Mouse (Mus musculus): ENCODE results near the gene Cavin1. TPM values are rescaled to one million over a fixed set of nuclear protein-coding genes. Genes with fewer than 3 reads are reported as not detected.
A peak's percentile ranks its signal among the peaks of the same experiment; 100 is the strongest.
"Not testable (repeated sequence)": the region's sequence is repeated elsewhere in the genome, so short reads cannot be mapped to it uniquely, and the experiment has no call there.

Cavin1 gene
- 100 to 1,000 TPM; 226 to 256 TPM for total RNA-seq (2021)
- long read RNA-seq, experiment 1, transcript Cavin1-201 (2 exons, 3,491 nt), result minor isoform, 24 of 93 reads
- long read RNA-seq, experiment 1, transcript Cavin1-202 (2 exons, 658 nt), result major isoform, 25 of 93 reads
- long read RNA-seq, experiment 1, partial matches to known transcripts, result 0 of 93 reads
- long read RNA-seq, experiment 1, other reads (novel, unspliced or antisense), result 44 of 93 reads
- long read RNA-seq, experiment 2, transcript Cavin1-202 (2 exons, 658 nt), result minor isoform, 24 of 91 reads
- long read RNA-seq, experiment 2, transcript Cavin1-201 (2 exons, 3,491 nt), result major isoform, 32 of 91 reads
- long read RNA-seq, experiment 2, partial matches to known transcripts, result 0 of 91 reads
- long read RNA-seq, experiment 2, other reads (novel, unspliced or antisense), result 35 of 91 reads

- DNase-seq, result peak; percentile 100
- intact Hi-C loops (cut with DNase I; ENCODE audit: low total_unique reads), result no loop called here
Measured at GRCm38 (mm10) chr11:100970557-100970937, at the start of gene Cavin1. Gene Cavin1, minus strand, starts transcription at chr11:100970887.

GRCm38 (mm10) chr11:101011641-101012040 lies 41.0 kb upstream of the Cavin1 start:
- intact Hi-C loops (cut with DNase I; ENCODE audit: low total_unique reads), result no loop called here
- no peak for DNase-seq

GRCm38 (mm10) chr11:101009888-101010784 lies 39.4 kb upstream of the Cavin1 start:
- DNase-seq, result no peak
- intact Hi-C loops (cut with DNase I; ENCODE audit: low total_unique reads), result no loop called here

- peak; percentile 98 for DNase-seq
- intact Hi-C loops (cut with DNase I; ENCODE audit: low total_unique reads), result no loop called here
Measured at GRCm38 (mm10) chr11:101009046-101009887, 38.6 kb upstream of the Cavin1 start, which contains the start of gene Atp6v0a1. Gene Atp6v0a1, plus strand, starts transcription at chr11:101009452.

DNA sequence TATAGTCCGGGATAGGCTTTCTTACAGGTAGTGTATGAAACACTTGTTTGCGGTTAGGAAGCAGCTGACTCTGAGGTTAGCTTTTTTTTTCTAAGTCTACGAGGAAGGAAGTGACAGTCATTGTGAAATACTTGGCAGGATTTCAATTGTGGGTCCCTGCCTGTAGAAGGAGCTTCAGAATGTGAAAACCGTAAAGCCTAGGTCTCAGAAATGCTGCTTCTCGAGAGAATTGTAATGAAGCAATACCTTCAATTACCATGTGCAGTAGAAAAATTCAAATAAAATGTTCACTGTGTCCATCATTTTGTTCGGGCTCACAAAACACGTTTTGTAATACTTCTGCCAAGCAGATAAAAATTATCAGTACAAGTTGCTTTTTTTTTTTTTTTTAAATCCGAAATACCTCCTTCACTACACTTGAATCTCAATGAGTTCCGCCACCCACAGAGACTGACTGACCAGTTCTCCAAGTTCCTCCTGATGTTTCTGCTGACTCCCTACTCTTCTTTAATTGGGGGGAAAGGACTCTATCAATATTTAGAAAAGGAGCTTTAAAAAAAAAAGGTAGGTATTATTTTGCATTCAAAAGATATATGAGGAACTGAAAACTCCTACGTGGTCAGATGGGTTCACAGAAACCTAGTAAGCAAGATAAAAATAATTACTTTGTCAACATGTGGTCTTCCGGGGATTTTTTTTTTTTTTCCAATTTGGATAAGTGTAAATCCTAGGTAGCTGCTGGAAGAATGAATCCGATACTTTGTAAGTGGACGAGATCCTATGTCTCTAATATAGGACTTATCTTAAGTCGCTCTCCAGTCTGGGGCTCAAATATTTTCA lies 37.7 kb upstream of the Cavin1 start:
- no peak for DNase-seq
- intact Hi-C loops (cut with DNase I; ENCODE audit: low total_unique reads), result no loop called here

GRCm38 (mm10) chr11:101003025-101003685 lies 32.5 kb upstream of the Cavin1 start:
- intact Hi-C loops (cut with DNase I; ENCODE audit: low total_unique reads), result no loop called here
- DNase-seq, result no peak

DNA sequence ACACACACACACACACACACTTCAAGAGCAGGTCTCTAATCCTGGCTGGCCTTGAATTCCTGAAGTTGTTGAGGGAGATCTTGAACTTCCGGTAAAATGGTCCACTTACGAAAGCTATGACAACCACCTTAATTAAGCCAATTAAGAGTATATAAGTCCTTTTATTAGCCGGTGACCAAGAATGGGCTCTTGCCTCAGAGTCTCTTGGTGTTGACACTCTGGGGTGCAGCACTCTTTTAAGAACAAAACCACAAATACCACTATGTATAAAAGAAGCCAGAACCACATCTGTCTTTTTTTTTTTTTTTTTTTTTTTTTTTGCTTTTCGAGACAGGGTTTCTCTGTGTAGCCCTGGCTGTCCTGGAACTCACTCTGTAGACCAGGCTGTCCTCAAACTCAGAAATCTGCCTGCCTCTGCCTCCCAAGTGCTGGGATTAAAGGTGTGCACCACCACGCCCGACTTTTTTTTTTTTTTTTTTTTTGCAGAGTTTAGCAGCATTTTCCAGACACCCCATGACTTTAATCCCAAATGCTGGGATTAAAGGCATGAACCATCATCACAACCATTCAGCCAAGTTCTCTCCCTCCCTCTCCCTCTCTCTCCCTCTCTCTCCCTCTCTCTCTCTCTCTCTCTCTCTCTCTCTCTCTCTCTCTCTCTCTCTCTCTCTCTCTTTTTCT lies 31.3 kb upstream of the Cavin1 start:
- intact Hi-C loops (cut with DNase I; ENCODE audit: low total_unique reads), result not testable (repeated sequence)

GRCm38 (mm10) chr11:100999254-100999653 lies 28.6 kb upstream of the Cavin1 start:
- DNase-seq, result no peak
- intact Hi-C loops (cut with DNase I; ENCODE audit: low total_unique reads), result no loop called here

More for the DNA sequence above, 31.3 kb upstream of the Cavin1 start:
- DNase-seq, result not testable (repeated sequence)

DNA sequence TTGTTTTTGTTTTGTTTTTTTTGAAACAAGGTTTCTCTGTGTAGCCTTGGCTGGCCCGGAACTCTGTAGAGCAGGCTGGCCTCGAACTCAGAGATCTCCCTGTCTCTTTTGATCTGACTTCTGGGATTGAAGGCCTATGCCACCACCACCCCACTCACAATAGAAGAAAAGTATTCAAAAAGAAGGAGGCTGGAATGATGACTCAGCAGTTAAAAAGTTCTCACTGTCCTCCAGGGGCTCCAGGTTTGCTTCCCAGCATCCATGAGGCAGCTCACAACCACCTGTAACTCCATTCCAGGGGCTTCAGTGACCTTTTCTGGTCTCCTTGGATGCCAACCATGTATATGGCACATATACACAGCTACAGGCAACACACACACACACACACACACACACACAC lies 28.1 kb upstream of the Cavin1 start:
- intact Hi-C loops (cut with DNase I; ENCODE audit: low total_unique reads), result no loop called here
- DNase-seq, result no peak

- DNase-seq, result no peak
- intact Hi-C loops (cut with DNase I; ENCODE audit: low total_unique reads), result no loop called here
Measured at GRCm38 (mm10) chr11:100996501-100996900, 25.8 kb upstream of the Cavin1 start.

GRCm38 (mm10) chr11:100994655-100995054 lies 24.0 kb upstream of the Cavin1 start:
- intact Hi-C loops (cut with DNase I; ENCODE audit: low total_unique reads), result no loop called here
- DNase-seq, result no peak

- intact Hi-C loops (cut with DNase I; ENCODE audit: low total_unique reads), result no loop called here
Measured at GRCm38 (mm10) chr11:100994233-100994632, 23.5 kb upstream of the Cavin1 start.

GRCm38 (mm10) chr11:100993437-100993836 lies 22.8 kb upstream of the Cavin1 start:
- no peak for DNase-seq
- intact Hi-C loops (cut with DNase I; ENCODE audit: low total_unique reads), result no loop called here

More at GRCm38 (mm10) chr11:100994233-100994632, 23.5 kb upstream of the Cavin1 start:
- no peak for DNase-seq

GRCm38 (mm10) chr11:100991027-100991534 lies 20.4 kb upstream of the Cavin1 start:
- intact Hi-C loops (cut with DNase I; ENCODE audit: low total_unique reads), result no loop called here
- no peak for DNase-seq

DNA sequence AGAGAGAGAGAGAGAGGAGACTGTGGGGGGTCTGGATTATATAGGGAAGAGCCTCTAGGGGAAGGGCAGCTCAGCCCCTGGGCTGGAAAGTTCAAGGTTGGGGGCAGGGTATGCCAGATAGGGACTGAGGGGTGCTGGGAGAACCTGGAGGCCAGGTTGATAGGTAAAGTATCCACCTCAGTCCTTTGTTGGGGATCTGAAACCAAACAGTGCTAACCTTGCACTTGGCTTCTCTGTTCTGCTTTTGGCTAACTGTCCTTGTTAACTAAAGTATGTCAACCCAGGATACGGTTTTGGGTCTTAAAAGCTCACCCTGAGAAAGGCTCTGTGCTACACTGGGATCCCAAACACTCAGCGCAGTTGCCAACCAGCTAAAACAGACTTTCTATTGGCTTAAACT lies 19.0 kb upstream of the Cavin1 start:
- DNase-seq, result no peak
- intact Hi-C loops (cut with DNase I; ENCODE audit: low total_unique reads), result loop anchor here (10.0 kb wide), 1 partner anchor 195 kb away; no protein-coding TSS in a partner anchor

GRCm38 (mm10) chr11:100988674-100989073 lies 18.0 kb upstream of the Cavin1 start:
- DNase-seq, result no peak
- intact Hi-C loops (cut with DNase I; ENCODE audit: low total_unique reads), result loop anchor here (10.0 kb wide), 1 partner anchor 196 kb away; no protein-coding TSS in a partner anchor

GRCm38 (mm10) chr11:100985607-100986006 lies 14.9 kb upstream of the Cavin1 start:
- DNase-seq, result no peak
- intact Hi-C loops (cut with DNase I; ENCODE audit: low total_unique reads), result loop anchor here (10.0 kb wide), 1 partner anchor 199 kb away; no protein-coding TSS in a partner anchor

Measured in gastrocnemius, postnatal 14 days (tissue).